Mouse (Mus musculus) left cerebral cortex, postnatal 14 days (tissue): ENCODE data around the gene Krtap5-1. TPM values are rescaled to one million over a fixed set of nuclear protein-coding genes. Genes with fewer than 3 reads are reported as not detected.
A peak's percentile ranks its signal among the peaks of the same experiment; 100 is the strongest.
"Not testable (repeated sequence)": the region's sequence is repeated elsewhere in the genome, so short reads cannot be mapped to it uniquely, and the experiment has no call there.

Source experiments
- DNase-seq, 2 experiments: peaks; one replicate each; pipeline ENCODE4 v3.0.0; 2021 to 2022; ENCODE audit warnings: low spot score in 2 of 2, mixed read lengths in 1 of 2
- intact Hi-C: fragments of 180-260 bp; cut with DNase I; formaldehyde crosslinking; loops from one replicate; pipeline ENCODE4 v1.15.1; 2025
- total RNA-seq, 2 experiments: library from RNA; stranded (reverse); gene quantifications; 2 replicates each; pipeline ENCODE4 v1.2.3; 2021

Gene Krtap5-1
- total RNA-seq, 2 experiments from 2014 or later = not detected

- DNase-seq = no peak
- intact Hi-C loops = no loop called here
Measured at GRCm38 (mm10) chr7:142314600-142315285, 17.8 kb upstream of the Krtap5-1 start.

GRCm38 (mm10) chr7:142303929-142304328 is 7.0 kb upstream of the Krtap5-1 start:
- intact Hi-C loops, DNase-seq: not testable (repeated sequence)

- no peak for DNase-seq
- intact Hi-C loops = no loop called here
Measured at GRCm38 (mm10) chr7:142303249-142303648, 6.3 kb upstream of the Krtap5-1 start, which contains the start of gene Krtap5-4. TSS of gene Krtap5-4 (plus strand) at chr7:142303549.

- intact Hi-C loops, DNase-seq: not testable (repeated sequence)
Measured at GRCm38 (mm10) chr7:142296108-142296507, 810 bp downstream of the Krtap5-1 start.

- DNase-seq = no peak
- intact Hi-C loops = no loop called here
Measured at GRCm38 (mm10) chr7:142295418-142295817, 1.5 kb downstream of the Krtap5-1 start.

GRCm38 (mm10) chr7:142293851-142294250 is 3.1 kb downstream of the Krtap5-1 start:
- DNase-seq = peak in 1 of 2 experiments; percentile 26
- intact Hi-C loops = not testable (repeated sequence)

DNA sequence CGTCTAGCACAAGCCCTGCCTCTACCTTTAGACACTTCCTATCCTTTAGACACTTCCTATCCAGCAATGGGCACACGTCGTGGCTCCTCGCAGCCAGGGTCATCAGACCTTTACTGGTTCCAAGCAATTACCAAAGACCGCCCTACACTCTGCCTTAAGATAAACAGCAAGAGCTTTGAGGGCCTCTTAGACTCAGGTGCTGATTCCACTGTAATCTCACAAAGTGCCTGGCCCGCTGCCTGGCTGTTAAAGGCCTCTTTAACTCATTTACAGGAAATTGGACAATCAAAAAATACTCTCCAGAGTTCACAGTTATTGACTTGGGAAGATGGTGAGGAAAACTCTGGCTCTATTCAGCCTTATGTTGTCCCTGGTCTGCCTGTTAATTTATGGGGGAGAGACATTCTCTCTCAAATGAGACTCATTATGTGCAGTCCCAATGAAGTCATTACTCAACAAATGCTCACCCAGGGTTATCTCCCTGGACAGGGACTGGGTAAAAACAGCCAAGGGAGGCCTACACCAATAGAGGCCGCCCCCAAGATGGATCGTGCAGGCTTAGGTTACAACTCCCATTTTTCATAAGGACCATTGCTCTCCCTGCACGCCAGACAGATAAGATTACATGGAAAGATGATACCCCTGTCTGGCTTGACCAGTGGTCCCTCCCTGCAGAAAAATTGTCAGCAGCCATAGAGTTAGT is 10.9 kb downstream of the Krtap5-1 start:
- intact Hi-C loops = loop anchor here (10.0 kb wide), 1 partner anchor 221 kb away; the partner anchor contains the start of gene Mob2
- not testable (repeated sequence) for DNase-seq

DNA sequence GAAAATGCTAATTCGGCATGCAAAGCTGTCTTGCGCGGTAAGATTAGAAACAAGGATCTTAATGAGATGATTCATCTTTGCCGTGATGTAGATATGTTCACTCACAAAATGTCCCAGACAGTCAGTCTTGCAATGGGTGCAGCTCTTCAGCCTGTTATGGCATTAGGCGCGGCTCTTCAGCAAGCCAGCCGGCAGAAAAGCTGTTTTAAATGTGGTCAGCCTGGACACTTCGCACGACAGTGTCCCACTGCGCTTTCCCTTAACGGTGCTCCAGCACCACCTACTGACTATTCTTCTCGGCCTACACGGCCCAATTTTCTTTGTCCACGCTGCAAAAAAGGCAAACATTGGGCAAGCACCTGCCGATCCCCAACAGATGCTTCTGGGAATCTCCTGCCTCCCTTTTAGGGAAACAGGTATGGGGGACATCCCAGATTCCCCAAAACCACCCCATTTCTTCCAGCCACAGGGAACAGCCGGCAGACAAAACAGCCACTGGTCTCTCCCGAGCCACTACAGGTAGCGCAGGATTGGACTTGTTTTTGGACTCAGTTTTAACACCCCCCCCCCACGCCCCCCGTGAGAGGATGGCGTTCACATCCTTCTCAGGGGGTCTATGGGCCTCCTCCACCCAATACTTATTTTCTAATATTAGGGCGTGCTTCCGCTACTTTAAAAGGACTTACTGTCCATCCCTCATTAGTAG is 11.6 kb downstream of the Krtap5-1 start:
- intact Hi-C loops = loop anchor here (10.0 kb wide), 1 partner anchor 220 kb away; the partner anchor contains the start of gene Mob2
- DNase-seq = peak; percentile 21 to 26

DNA sequence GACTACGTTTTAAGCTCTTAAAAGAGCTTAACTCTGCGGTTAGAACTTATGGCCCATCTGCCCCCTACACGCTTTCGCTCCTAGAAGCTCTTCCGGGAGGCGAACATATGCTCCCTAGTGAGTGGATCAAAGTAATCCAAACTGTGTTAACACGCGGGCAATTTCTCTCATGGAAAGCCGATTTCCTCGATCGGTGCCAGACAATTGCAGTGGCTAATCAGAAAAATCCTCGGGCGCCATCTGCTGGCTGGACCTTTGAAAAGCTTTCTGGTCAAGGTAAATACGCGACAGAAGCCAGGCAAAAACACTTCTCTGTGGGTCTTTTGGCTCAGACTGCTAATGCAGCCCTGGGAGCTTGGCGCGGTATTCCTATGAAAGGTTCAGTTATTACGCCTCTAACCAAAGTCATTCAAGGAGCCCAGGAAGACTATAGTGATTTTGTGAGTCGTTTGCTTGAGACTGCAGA is 12.3 kb downstream of the Krtap5-1 start:
- intact Hi-C loops = loop anchor here (10.0 kb wide), 1 partner anchor 220 kb away; the partner anchor contains the start of gene Mob2
- DNase-seq = peak; percentile 93 to 94

- intact Hi-C loops = loop anchor here (10.0 kb wide), 1 partner anchor 219 kb away; the partner anchor contains the start of gene Mob2
- peak; percentile 15 to 44 for DNase-seq
Measured at GRCm38 (mm10) chr7:142284023-142284591, 12.8 kb downstream of the Krtap5-1 start.

GRCm38 (mm10) chr7:142282847-142283246 is 14.1 kb downstream of the Krtap5-1 start:
- intact Hi-C loops = loop anchor here (10.0 kb wide), 1 partner anchor 218 kb away; the partner anchor contains the start of gene Mob2

DNA sequence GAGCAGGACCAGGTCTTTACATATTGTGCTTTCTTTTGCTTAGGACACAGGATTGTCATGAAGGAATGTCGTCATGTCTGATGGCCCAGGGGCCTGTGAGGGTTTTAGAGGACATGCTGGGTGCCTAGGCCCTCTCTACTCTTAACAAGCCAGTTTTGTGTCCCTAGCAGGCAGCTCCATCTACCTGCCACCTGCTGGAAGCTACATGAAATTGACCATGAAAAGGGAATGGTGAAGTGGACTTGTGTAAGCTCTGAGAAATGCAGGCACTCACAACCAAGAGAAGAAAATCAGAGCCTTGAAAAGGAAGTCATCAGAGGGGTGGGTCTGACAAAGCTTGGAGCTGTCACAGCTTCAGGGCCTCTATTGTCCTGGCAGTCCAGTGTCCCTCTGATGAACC is 17.6 kb downstream of the Krtap5-1 start:
- DNase-seq, intact Hi-C loops: not testable (repeated sequence)

More at GRCm38 (mm10) chr7:142282847-142283246, 14.1 kb downstream of the Krtap5-1 start:
- DNase-seq = not testable (repeated sequence)

DNA sequence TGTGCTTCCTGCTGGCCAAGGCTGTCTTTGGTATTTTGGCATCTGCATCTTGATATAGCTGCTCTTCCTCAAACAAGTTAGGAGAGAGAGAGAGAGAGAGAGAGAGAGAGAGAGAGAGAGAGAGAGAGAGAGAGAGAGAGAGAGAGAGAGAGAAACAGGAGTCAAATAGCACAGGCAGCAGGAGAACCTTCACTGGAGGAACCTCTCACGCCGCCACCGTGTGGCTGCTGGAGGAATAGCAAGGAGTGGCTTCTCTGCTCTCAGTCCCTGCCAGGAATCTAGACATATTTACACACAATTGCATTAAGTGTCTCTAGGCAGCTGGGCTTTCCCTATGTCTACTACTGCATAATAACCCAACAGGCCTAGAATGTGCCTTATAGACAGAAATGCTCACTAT is 18.7 kb downstream of the Krtap5-1 start:
- intact Hi-C loops = not testable (repeated sequence)
- DNase-seq = peak; percentile 61 to 77

GRCm38 (mm10) chr7:142274263-142274662 is 22.7 kb downstream of the Krtap5-1 start, which contains the start of gene Gm4559:
TSS of gene Gm4559 (minus strand) at chr7:142274363.
- DNase-seq, intact Hi-C loops: not testable (repeated sequence)

DNA sequence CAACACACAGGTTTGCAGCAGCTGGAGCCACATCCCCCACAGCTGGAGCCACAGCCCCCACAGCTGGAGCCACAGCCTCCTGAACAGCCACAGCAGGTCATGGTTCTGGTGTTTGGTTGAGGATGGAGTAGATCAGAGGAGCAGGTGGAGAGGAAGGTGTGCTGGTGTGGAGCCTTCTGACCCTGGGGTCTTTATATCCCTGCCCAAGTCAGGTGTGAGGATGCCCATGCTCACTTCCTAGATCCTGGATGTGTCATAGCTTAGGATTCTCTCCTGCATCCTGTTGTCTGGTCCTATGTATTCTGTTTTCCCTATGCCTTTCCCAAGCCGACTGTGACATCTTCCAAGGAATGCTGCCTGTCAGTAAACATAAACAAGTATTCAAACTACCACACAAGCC is 38.7 kb downstream of the Krtap5-1 start, which contains the start of gene Gm2431:
Gm2431 (minus strand) TSS at position 101 of the 400 bp plus-strand sequence.
- DNase-seq, intact Hi-C loops: not testable (repeated sequence)

DNA sequence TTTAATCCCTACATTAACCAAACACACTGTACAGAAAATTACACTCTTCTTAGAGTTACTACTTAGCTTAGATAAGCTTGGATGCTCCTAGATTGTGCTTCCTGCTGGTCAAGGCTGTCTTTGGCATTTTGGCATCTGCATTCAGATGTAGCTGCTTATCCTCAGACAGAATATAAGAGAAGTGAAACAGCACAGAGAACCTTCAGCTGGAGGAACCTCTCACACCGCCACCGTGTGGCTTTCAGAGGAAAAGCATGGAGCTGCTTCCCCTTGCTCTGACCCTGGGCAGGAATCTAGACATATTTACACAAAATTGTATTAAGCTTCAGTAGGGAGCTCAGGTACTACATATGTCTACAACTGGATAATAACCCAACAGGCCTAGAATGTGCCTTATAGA is 41.4 kb downstream of the Krtap5-1 start:
- peak; percentile 44 to 51 for DNase-seq
- intact Hi-C loops = no loop called here

- DNase-seq = peak; percentile 9 to 55
- intact Hi-C loops = loop anchor here (10.0 kb wide), 1 partner anchor 105 kb away; the partner anchor contains the start of gene Gm45337
Measured at GRCm38 (mm10) chr7:142249824-142250223, 47.1 kb downstream of the Krtap5-1 start.
